Mouse (Mus musculus) brain, adult 10 weeks (tissue): ENCODE results near the gene Nt5c1a. TPM values are rescaled to one million over a fixed set of nuclear protein-coding genes. Genes with fewer than 3 reads are reported as not detected.

Source experiments
- polyA plus RNA-seq: library from polyadenylated mRNA; stranded (reverse); fragments of 350-450 nt; fragmentation: Illumina TruSeq; extraction: RNeasy Lipid Tissue Mini Kit (QIAGEN cat#74804); gene quantifications from one replicate; pipeline ENCODE4 v1.2.3, GENCODE M21; 2015; ENCODE audit warnings: low read depth, low replicate concordance

Nt5c1a gene
- polyA plus RNA-seq: 6.1 TPM

DNA sequence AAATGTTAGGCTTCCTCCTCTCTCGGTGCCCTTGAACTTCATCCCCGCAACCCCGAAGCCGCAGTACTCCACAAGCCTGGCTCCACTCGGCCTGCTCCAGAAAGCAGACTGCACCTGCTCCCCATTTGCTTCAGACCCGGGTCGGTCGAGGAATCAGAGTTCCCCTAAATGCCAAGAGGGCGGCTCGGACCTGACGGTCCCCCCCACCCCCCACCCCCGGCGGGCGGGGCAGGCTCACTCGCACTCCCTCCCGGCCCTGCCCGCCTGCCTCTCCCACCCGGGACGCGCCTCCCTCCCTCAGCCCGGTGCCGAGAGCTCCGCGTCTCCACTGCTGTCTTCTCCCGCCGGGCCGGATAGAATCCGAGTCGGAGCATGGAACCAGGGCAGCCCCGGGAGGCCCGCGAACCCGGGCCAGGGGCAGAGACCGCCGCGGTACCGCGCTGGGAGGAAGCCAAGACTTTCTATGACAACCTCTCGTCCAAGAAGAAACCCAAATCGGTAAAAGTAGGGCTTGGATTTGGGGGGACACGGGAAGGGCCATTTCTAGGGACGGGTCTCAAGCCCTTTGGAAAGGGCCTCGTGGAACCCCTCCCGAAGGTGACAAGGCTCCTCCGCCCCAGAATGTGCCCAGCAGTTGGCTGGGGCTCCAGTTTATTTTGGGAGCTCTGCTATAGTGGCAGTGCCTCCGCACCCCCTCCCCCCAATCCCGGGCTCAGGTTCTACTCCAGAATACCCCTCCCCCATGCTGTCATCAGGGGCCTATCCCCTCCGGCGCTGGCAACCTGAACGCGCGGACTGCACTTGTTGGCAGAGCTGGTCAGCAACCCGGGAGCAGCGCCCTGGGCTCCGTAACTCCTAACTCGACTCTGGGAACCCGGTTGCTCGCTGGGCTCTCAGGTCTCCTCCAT is at the start of gene Nt5c1a:
TSS of gene Nt5c1a (plus strand) at position 319 of the 908 bp plus-strand sequence.

DNA sequence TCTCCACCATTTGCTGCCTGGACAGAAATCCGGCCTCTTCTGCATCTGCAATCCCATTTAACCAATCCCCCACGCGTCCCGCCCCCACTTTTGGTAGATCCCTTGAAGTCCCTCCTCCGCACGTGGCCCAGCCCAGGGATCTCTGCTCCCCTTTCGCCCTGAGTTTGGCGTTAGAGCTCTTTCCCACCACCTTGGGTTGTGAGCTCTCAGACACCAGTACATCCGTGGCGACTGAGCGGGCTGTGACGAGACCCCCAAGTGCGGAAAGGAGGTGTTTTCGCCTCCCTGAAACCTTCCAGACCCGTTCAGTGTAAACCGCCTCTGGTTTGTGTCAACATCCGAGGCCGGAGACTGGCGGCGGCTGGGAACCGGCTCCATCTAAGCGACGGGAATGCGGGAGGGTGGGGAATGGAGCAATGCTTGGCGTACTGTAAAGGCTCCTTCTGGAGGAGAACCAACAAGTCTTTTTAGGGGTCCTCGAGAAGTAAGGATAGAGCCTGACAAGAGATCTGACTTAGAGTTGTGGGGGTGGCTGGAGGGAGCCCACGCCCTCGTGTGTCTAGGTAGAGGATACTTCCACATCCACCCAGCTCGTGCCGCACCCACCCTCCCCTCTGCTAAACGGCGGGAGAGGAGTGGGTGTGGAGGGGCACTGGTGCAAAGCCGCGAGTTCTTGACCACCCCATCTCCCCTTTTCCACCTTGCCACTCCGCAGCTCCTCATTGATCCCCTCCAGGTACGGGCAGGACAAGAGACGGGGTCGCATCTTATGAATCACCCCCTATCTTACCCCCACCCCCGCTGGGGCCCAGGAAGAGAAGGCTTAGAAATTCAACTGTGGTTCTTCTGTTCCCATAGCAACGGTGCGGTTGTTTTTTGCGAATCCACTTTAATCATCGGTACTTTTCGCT is 18.7 kb upstream of the Nt5c1a start, which contains the start of gene Hpcal4:
TSS of gene Hpcal4 (plus strand) at position 900 of the 911 bp plus-strand sequence.

GRCm38 (mm10) chr4:123233492-123234084 is 32.3 kb downstream of the Nt5c1a start, which contains the start of gene Heyl:
TSS of gene Heyl (plus strand) at chr4:123233556.

GRCm38 (mm10) chr4:123261721-123262401 is 60.6 kb downstream of the Nt5c1a start, which contains the start of gene Pabpc4:
TSS of gene Pabpc4 (plus strand) at chr4:123262351.

Other genes with a start within 250 kb of the Nt5c1a start
- gene Mfsd2a, start 240.3 kb upstream of the Nt5c1a start, polyA plus RNA-seq: 22.5 TPM
- 6.7 TPM for gene Mycl, start 205.9 kb upstream of the Nt5c1a start, polyA plus RNA-seq
- gene Trit1, start 184.9 kb upstream of the Nt5c1a start, polyA plus RNA-seq: 14.4 TPM
- 0.27 TPM for gene Bmp8b, start 96.3 kb upstream of the Nt5c1a start, polyA plus RNA-seq
- 0.34 TPM for gene Oxct2b, start 85.2 kb upstream of the Nt5c1a start, polyA plus RNA-seq
- gene Ppie, start 61.6 kb upstream of the Nt5c1a start, polyA plus RNA-seq: 26.6 TPM
- gene Hpcal4, start 18.3 kb upstream of the Nt5c1a start, polyA plus RNA-seq: 396 TPM
- 3.0 TPM for gene Heyl, start 32.1 kb downstream of the Nt5c1a start, polyA plus RNA-seq
- gene Pabpc4, start 60.8 kb downstream of the Nt5c1a start, polyA plus RNA-seq: 27.5 TPM
- not detected for gene Oxct2a, start 122.1 kb downstream of the Nt5c1a start, polyA plus RNA-seq
- gene Bmp8a, start 141.7 kb downstream of the Nt5c1a start, polyA plus RNA-seq: not detected